Mouse (Mus musculus): ENCODE measurements around the gene Foxc1.

GRCm38 (mm10) chr13:31784757-31785156 is 21.7 kb upstream of the Foxc1 start:
- TF ChIP-seq CTCF (IDR thresholded peaks at IDR 0.05; ENCODE audit: borderline replicate concordance, extremely low read depth, insufficient read depth, insufficient read length) (no peak), POLR2A (IDR thresholded peaks at IDR 0.05; ENCODE audit: borderline replicate concordance, extremely low read depth, insufficient read depth, insufficient read length, poor library complexity, severe bottlenecking) (no peak)

All from brain, embryonic 14.5 days (tissue).